Mouse (Mus musculus): ENCODE data around the gene Afap1l2. TPM values are rescaled to one million over a fixed set of nuclear protein-coding genes. Genes with fewer than 3 reads are reported as not detected.

Afap1l2 gene
- polyA plus RNA-seq, 1 experiment: 15.2 TPM

DNA sequence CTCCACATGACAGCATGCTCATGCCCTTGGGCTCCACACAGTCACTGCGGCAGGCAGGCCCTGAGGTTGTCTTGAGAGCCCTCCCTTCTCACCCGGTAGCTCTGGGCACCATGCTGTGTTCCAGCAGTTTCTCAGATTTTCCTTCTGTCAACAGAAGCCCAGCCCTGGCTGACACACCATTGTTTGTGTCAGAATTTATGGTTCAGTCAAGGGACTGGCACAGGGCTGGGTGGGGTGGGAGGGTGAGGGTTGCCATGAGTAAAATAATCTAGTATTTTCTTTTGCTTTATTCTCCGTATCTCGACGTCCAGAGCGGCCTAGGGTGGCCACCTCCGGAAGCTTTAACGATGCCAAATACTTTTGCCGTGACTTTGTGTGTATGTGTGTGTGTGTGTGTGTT lies 26.3 kb downstream of the Afap1l2 start:
- H3K79me2 ChIP-seq (ENCODE audit: control insufficient read depth, insufficient read depth): no peaks in the 10 kb centered on the region
- TF ChIP-seq REST (IDR thresholded peaks at IDR 0.05; ENCODE audit: insufficient read depth, insufficient read length) (no peak), CEBPB (IDR thresholded peaks at IDR 0.05; ENCODE audit: insufficient read depth, poor library complexity, severe bottlenecking) (no peak), TCF12 (IDR thresholded peaks at IDR 0.05; ENCODE audit: insufficient read depth, poor library complexity, severe bottlenecking) (no peak), E2F4 (IDR thresholded peaks at IDR 0.05; ENCODE audit: insufficient read depth) (no peak), TCF3 (IDR thresholded peaks at IDR 0.05; ENCODE audit: insufficient read length, low read depth) (no peak), MAX (IDR thresholded peaks at IDR 0.05; ENCODE audit: low read depth) (no peak), MYOG (IDR thresholded peaks at IDR 0.05; ENCODE audit: control insufficient read depth in 1 of 3, insufficient read depth in 1 of 3, insufficient read length in 2 of 3, low read depth in 2 of 3) (no peak), SRF (IDR thresholded peaks at IDR 0.05; ENCODE audit: control insufficient read depth, insufficient read length, low read depth) (no peak), POLR2A (IDR thresholded peaks at IDR 0.05; ENCODE audit: insufficient read length, low read depth) (no peak), USF1 (IDR thresholded peaks at IDR 0.05; ENCODE audit: low read depth) (no peak), MYOD1 (IDR thresholded peaks at IDR 0.05; ENCODE audit: control insufficient read depth in 1 of 3, insufficient read length in 2 of 3, low read depth in 2 of 3) (no peak), POLR2AphosphoS2 (IDR thresholded peaks at IDR 0.05; ENCODE audit: insufficient read length, low read depth) (no peak)

DNA sequence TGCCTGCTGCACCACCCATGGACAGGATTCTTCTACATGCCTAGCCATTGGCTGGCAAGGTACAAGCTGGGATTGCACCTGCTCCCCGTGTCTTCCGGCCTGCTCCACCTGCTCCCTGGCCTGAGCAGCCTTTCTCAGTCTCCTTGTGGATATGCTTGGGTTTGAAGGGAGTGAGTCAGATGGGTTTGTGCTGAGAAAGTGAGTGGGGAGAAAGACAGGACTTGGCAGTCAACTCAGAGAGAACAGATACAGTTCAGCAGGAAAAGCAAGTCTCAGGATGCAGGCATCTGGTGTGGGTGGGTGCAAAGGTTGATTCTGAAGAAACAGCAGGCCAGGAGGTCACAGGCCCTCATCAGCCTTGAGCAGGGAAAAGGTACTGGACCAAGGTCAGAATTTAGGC lies 27.2 kb downstream of the Afap1l2 start:
- Histone ChIP-seq H3K27me3 (ENCODE audit: control insufficient read depth, insufficient read depth, insufficient read length) (no peaks in the 10 kb centered on the region), H3K79me2 (ENCODE audit: control insufficient read depth, insufficient read depth) (no peaks in the 10 kb centered on the region), H3ac (ENCODE audit: control insufficient read depth, insufficient read length) (no peak overlapping the region), H3K36me3 (ENCODE audit: control insufficient read depth, insufficient read depth) (no peaks in the 10 kb centered on the region), H3K4me2 (ENCODE audit: low read depth) (no peak overlapping the region), H3K4me3 (no peak overlapping the region)
- TF ChIP-seq MYOD1 (IDR thresholded peaks at IDR 0.05; ENCODE audit: control insufficient read depth in 1 of 3, insufficient read length in 2 of 3, low read depth in 2 of 3) (peak in 1 of 3 experiments; percentile 69), USF1 (IDR thresholded peaks at IDR 0.05; ENCODE audit: low read depth) (no peak), POLR2A (IDR thresholded peaks at IDR 0.05; ENCODE audit: insufficient read length, low read depth) (no peak), MAX (IDR thresholded peaks at IDR 0.05; ENCODE audit: low read depth) (no peak), POLR2AphosphoS2 (IDR thresholded peaks at IDR 0.05; ENCODE audit: insufficient read length, low read depth) (no peak), REST (IDR thresholded peaks at IDR 0.05; ENCODE audit: insufficient read depth, insufficient read length) (no peak), SRF (IDR thresholded peaks at IDR 0.05; ENCODE audit: control insufficient read depth, insufficient read length, low read depth) (no peak), CEBPB (IDR thresholded peaks at IDR 0.05; ENCODE audit: insufficient read depth, poor library complexity, severe bottlenecking) (no peak), MYOG (IDR thresholded peaks at IDR 0.05; ENCODE audit: control insufficient read depth in 1 of 3, insufficient read depth in 1 of 3, insufficient read length in 2 of 3, low read depth in 2 of 3) (peak in 1 of 3 experiments; percentile 69), TCF12 (IDR thresholded peaks at IDR 0.05; ENCODE audit: insufficient read depth, poor library complexity, severe bottlenecking) (no peak)

More for the DNA sequence above, 26.3 kb downstream of the Afap1l2 start:
- Histone ChIP-seq H3K4me2 (ENCODE audit: low read depth) (no peak overlapping the region), H3K27me3 (ENCODE audit: control insufficient read depth, insufficient read depth, insufficient read length) (no peaks in the 10 kb centered on the region), H3K4me3 (no peak overlapping the region), H3K36me3 (ENCODE audit: control insufficient read depth, insufficient read depth) (no peaks in the 10 kb centered on the region), H3ac (ENCODE audit: control insufficient read depth, insufficient read length) (no peak overlapping the region)

DNA sequence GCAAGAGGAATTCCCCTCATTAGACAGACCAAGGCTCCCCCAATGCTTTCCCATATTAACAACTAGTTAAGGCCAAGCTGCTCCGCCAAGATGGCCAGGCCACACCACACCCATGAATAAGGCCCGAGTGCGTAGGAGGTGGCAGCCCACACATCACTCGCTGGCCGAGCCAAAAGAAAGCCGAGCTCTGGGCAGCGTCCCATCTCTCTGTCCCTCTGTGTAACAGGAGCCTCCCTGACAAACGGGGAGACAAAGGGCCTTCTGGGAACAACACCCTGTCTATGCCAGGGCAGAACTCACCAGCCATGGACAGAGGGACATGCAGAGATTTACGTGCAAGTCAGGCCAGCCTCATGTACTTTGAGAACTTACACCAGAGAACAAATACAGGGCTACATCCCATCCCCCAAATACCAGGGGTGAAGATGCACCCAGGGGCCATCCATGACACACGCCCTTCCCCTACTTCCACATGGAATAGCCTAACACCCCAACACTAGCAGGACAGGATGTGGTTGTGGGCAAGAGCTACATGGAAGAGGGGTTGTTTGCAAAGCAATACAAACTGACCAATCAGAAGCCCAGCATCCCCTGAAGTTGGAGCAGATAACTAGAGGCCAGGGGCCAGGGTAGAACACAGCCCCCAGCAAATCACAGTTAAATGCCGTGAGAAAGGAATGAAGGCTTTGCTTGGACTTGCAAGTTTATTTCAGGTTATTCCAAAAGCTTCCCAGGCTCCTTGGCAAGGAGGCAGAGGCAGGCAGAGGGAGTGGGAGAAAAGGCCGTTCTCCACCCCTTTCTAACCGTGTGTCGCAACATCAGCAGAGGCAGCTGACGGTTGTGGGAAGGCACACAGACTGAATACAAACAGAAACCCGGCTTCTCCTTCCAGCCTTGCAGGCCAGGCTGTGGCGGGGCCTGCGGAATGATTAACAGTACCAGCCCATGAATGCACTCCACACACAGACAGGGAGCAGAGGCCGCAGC lies 30.8 kb downstream of the Afap1l2 start:
- no peak overlapping the region for H3K4me3 ChIP-seq
- no peaks in the 10 kb centered on the region for H3K79me2 ChIP-seq (ENCODE audit: control insufficient read depth, insufficient read depth)
- H3K36me3 ChIP-seq (ENCODE audit: control insufficient read depth, insufficient read depth): no peaks in the 10 kb centered on the region
- no peak overlapping the region for H3ac ChIP-seq (ENCODE audit: control insufficient read depth, insufficient read length)
- H3K27me3 ChIP-seq (ENCODE audit: control insufficient read depth, insufficient read depth, insufficient read length): no peaks in the 10 kb centered on the region
- TF ChIP-seq MYOG (IDR thresholded peaks at IDR 0.05; ENCODE audit: control insufficient read depth in 1 of 3, insufficient read depth in 1 of 3, insufficient read length in 2 of 3, low read depth in 2 of 3) (peak in 2 of 3 experiments; percentile 56 to 83), REST (IDR thresholded peaks at IDR 0.05; ENCODE audit: insufficient read depth, insufficient read length) (no peak), USF1 (IDR thresholded peaks at IDR 0.05; ENCODE audit: low read depth) (no peak), CEBPB (IDR thresholded peaks at IDR 0.05; ENCODE audit: insufficient read depth, poor library complexity, severe bottlenecking) (peak; percentile 98), POLR2AphosphoS2 (IDR thresholded peaks at IDR 0.05; ENCODE audit: insufficient read length, low read depth) (peak; percentile 41), POLR2A (IDR thresholded peaks at IDR 0.05; ENCODE audit: insufficient read length, low read depth) (peak; percentile 43), SRF (IDR thresholded peaks at IDR 0.05; ENCODE audit: control insufficient read depth, insufficient read length, low read depth) (no peak), E2F4 (IDR thresholded peaks at IDR 0.05; ENCODE audit: insufficient read depth) (no peak), MAX (IDR thresholded peaks at IDR 0.05; ENCODE audit: low read depth) (no peak), TCF12 (IDR thresholded peaks at IDR 0.05; ENCODE audit: insufficient read depth, poor library complexity, severe bottlenecking) (peak; percentile 10), MYOD1 (IDR thresholded peaks at IDR 0.05; ENCODE audit: control insufficient read depth in 1 of 3, insufficient read length in 2 of 3, low read depth in 2 of 3) (peak; percentile 17 to 83 (median 63)), TCF3 (IDR thresholded peaks at IDR 0.05; ENCODE audit: insufficient read length, low read depth) (no peak)
- peak overlapping the region; percentile 71 for H3K4me2 ChIP-seq (ENCODE audit: low read depth)

DNA sequence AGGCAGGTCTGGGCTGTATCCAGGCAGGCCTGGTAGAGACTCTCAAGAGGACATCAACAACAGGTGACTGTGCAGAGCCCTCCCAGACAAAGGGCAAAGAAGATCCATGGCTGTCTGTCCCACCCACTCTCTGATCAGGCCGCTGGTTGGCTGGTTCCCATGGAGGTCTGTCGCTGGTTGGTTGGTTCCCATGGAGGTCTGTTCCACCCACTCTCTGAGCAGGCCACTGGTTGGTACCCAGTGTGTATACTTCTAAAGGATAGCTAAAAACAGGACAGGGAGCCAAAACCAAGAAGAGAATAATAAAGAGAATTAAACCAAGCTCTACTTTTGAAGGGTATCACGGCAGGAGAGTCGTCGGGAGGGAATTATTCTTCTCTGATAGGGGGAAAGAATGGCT lies 31.5 kb downstream of the Afap1l2 start:
- H3K79me2 ChIP-seq (ENCODE audit: control insufficient read depth, insufficient read depth): no peaks in the 10 kb centered on the region
- no peaks in the 10 kb centered on the region for H3K36me3 ChIP-seq (ENCODE audit: control insufficient read depth, insufficient read depth)
- H3ac ChIP-seq (ENCODE audit: control insufficient read depth, insufficient read length): no peak overlapping the region
- TF ChIP-seq SRF (IDR thresholded peaks at IDR 0.05; ENCODE audit: control insufficient read depth, insufficient read length, low read depth): no peak
- TF ChIP-seq REST (IDR thresholded peaks at IDR 0.05; ENCODE audit: insufficient read depth, insufficient read length): no peak
- no peak for TF ChIP-seq MAX (IDR thresholded peaks at IDR 0.05; ENCODE audit: low read depth)
- TF ChIP-seq TCF12 (IDR thresholded peaks at IDR 0.05; ENCODE audit: insufficient read depth, poor library complexity, severe bottlenecking): no peak
- TF ChIP-seq USF1 (IDR thresholded peaks at IDR 0.05; ENCODE audit: low read depth): no peak
- TF ChIP-seq TCF3 (IDR thresholded peaks at IDR 0.05; ENCODE audit: insufficient read length, low read depth): no peak
- TF ChIP-seq MYOD1 (IDR thresholded peaks at IDR 0.05; ENCODE audit: control insufficient read depth in 1 of 3, insufficient read length in 2 of 3, low read depth in 2 of 3): no peak
- TF ChIP-seq POLR2AphosphoS2 (IDR thresholded peaks at IDR 0.05; ENCODE audit: insufficient read length, low read depth): no peak
- no peak for TF ChIP-seq E2F4 (IDR thresholded peaks at IDR 0.05; ENCODE audit: insufficient read depth)
- no peak for TF ChIP-seq MYOG (IDR thresholded peaks at IDR 0.05; ENCODE audit: control insufficient read depth in 1 of 3, insufficient read depth in 1 of 3, insufficient read length in 2 of 3, low read depth in 2 of 3)
- no peak for TF ChIP-seq CEBPB (IDR thresholded peaks at IDR 0.05; ENCODE audit: insufficient read depth, poor library complexity, severe bottlenecking)
- no peak for TF ChIP-seq POLR2A (IDR thresholded peaks at IDR 0.05; ENCODE audit: insufficient read length, low read depth)
- peak overlapping the region; percentile 71 for H3K4me2 ChIP-seq (ENCODE audit: low read depth)
- no peaks in the 10 kb centered on the region for H3K27me3 ChIP-seq (ENCODE audit: control insufficient read depth, insufficient read depth, insufficient read length)
- no peak overlapping the region for H3K4me3 ChIP-seq
